Mouse (Mus musculus): ENCODE results near the gene Rab5if. TPM values are rescaled to one million over a fixed set of nuclear protein-coding genes. Genes with fewer than 3 reads are reported as not detected.

Rab5if gene
- polyA plus RNA-seq, 1 experiment = 191 TPM

DNA sequence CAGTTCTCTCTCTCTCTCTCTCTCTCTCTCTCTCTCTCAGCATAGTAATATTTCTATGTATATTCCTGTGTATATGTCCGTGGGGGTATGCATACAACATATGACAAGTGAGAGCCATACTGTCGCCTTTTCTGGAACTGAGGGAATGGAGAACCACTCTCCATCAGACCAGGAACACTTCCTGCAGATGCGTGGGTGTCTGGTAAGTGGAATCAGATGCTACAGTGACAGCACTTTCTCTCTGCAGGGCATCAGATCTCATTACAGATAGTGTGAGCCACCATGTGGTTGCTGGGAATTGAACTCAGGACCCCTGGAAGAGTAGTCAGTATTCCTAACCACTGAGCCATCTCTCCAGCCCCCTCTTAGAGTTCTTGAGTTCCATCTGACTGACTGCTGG, 25.6 kb downstream of the Rab5if start:
- no peaks in the 10 kb centered on the region for H3K27me3 ChIP-seq (ENCODE audit: control insufficient read depth, insufficient read depth, insufficient read length)
- H3K4me3 ChIP-seq = no peak overlapping the region
- no peaks in the 10 kb centered on the region for H3K79me2 ChIP-seq (ENCODE audit: control insufficient read depth, insufficient read depth)
- no peak overlapping the region for H3K4me2 ChIP-seq (ENCODE audit: low read depth)
- H3K36me3 ChIP-seq (ENCODE audit: control insufficient read depth, insufficient read depth) = no peaks in the 10 kb centered on the region
- H3ac ChIP-seq (ENCODE audit: control insufficient read depth, insufficient read length) = no peak overlapping the region
- TF ChIP-seq USF1 (IDR thresholded peaks at IDR 0.05; ENCODE audit: low read depth) (no peak), REST (IDR thresholded peaks at IDR 0.05; ENCODE audit: insufficient read depth, insufficient read length) (no peak), POLR2AphosphoS2 (IDR thresholded peaks at IDR 0.05; ENCODE audit: insufficient read length, low read depth) (no peak), MYOG (IDR thresholded peaks at IDR 0.05; ENCODE audit: control insufficient read depth in 1 of 3, insufficient read depth in 1 of 3, insufficient read length in 2 of 3, low read depth in 2 of 3) (no peak), TCF3 (IDR thresholded peaks at IDR 0.05; ENCODE audit: insufficient read length, low read depth) (no peak), MYOD1 (IDR thresholded peaks at IDR 0.05; ENCODE audit: control insufficient read depth in 1 of 3, insufficient read length in 2 of 3, low read depth in 2 of 3) (no peak), TCF12 (IDR thresholded peaks at IDR 0.05; ENCODE audit: insufficient read depth, poor library complexity, severe bottlenecking) (no peak), MAX (IDR thresholded peaks at IDR 0.05; ENCODE audit: low read depth) (no peak), E2F4 (IDR thresholded peaks at IDR 0.05; ENCODE audit: insufficient read depth) (no peak), CEBPB (IDR thresholded peaks at IDR 0.05; ENCODE audit: insufficient read depth, poor library complexity, severe bottlenecking) (no peak), POLR2A (IDR thresholded peaks at IDR 0.05; ENCODE audit: insufficient read length, low read depth) (no peak)

GRCm38 (mm10) chr2:156892240-156892639, 29.3 kb downstream of the Rab5if start:
- Histone ChIP-seq H3K4me2 (ENCODE audit: low read depth) (no peak overlapping the region), H3ac (ENCODE audit: control insufficient read depth, insufficient read length) (no peak overlapping the region), H3K36me3 (ENCODE audit: control insufficient read depth, insufficient read depth) (no peaks in the 10 kb centered on the region), H3K27me3 (ENCODE audit: control insufficient read depth, insufficient read depth, insufficient read length) (peaks cover 3% of the 10 kb centered on the region), H3K79me2 (ENCODE audit: control insufficient read depth, insufficient read depth) (no peaks in the 10 kb centered on the region), H3K4me3 (no peak overlapping the region)
- TF ChIP-seq POLR2AphosphoS2 (IDR thresholded peaks at IDR 0.05; ENCODE audit: insufficient read length, low read depth) (no peak), POLR2A (IDR thresholded peaks at IDR 0.05; ENCODE audit: insufficient read length, low read depth) (no peak), CEBPB (IDR thresholded peaks at IDR 0.05; ENCODE audit: insufficient read depth, poor library complexity, severe bottlenecking) (no peak), TCF3 (IDR thresholded peaks at IDR 0.05; ENCODE audit: insufficient read length, low read depth) (no peak), USF1 (IDR thresholded peaks at IDR 0.05; ENCODE audit: low read depth) (no peak), TCF12 (IDR thresholded peaks at IDR 0.05; ENCODE audit: insufficient read depth, poor library complexity, severe bottlenecking) (no peak)

GRCm38 (mm10) chr2:156892821-156893220, 29.9 kb downstream of the Rab5if start:
- Histone ChIP-seq H3K4me3 (no peak overlapping the region), H3K27me3 (ENCODE audit: control insufficient read depth, insufficient read depth, insufficient read length) (peaks cover 8% of the 10 kb centered on the region), H3K4me2 (ENCODE audit: low read depth) (no peak overlapping the region), H3K79me2 (ENCODE audit: control insufficient read depth, insufficient read depth) (no peaks in the 10 kb centered on the region), H3K36me3 (ENCODE audit: control insufficient read depth, insufficient read depth) (no peaks in the 10 kb centered on the region), H3ac (ENCODE audit: control insufficient read depth, insufficient read length) (no peak overlapping the region)
- TF ChIP-seq USF1 (IDR thresholded peaks at IDR 0.05; ENCODE audit: low read depth) (no peak), POLR2AphosphoS2 (IDR thresholded peaks at IDR 0.05; ENCODE audit: insufficient read length, low read depth) (no peak), MYOG (IDR thresholded peaks at IDR 0.05; ENCODE audit: control insufficient read depth in 1 of 3, insufficient read depth in 1 of 3, insufficient read length in 2 of 3, low read depth in 2 of 3) (no peak), TCF3 (IDR thresholded peaks at IDR 0.05; ENCODE audit: insufficient read length, low read depth) (no peak), POLR2A (IDR thresholded peaks at IDR 0.05; ENCODE audit: insufficient read length, low read depth) (no peak), MYOD1 (IDR thresholded peaks at IDR 0.05; ENCODE audit: control insufficient read depth in 1 of 3, insufficient read length in 2 of 3, low read depth in 2 of 3) (no peak), REST (IDR thresholded peaks at IDR 0.05; ENCODE audit: insufficient read depth, insufficient read length) (no peak), TCF12 (IDR thresholded peaks at IDR 0.05; ENCODE audit: insufficient read depth, poor library complexity, severe bottlenecking) (no peak)

DNA sequence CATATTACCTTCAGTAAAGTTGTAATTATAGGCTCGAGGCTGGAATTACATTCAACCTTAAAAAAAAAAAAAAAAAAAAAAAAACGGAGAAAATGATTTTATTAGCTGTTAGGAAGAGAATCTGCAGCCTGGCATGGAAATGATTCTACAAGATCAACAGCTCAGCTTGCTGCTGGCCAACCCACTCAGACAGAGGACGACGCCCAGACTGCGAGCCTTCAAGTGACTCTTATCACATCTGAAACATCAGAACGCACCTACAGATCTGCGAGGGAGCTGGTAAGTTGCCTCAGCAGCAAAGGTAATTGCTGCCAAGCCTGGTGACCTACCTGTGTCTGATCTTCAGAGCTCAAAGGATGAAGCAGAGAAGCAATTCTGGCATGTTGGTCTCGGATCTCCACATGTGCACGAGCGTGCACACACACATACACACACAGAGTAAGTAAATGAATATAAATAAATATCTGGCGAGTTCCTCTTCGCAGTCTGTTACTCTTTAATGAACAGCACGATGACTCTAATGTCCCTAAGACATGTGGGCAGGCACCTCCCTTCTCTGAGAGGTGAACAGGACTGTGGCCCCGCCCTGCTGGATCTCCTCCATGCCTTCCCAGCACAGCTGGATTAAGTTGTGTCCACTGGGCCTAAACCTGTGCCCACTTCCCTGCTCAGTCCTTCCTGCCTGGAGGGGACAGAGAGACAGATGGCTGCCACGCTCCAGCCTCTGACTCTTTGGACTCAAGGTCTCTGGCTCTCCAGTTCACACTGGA, 31.8 kb downstream of the Rab5if start:
- H3ac ChIP-seq (ENCODE audit: control insufficient read depth, insufficient read length) = no peak overlapping the region
- H3K4me3 ChIP-seq = no peak overlapping the region
- H3K36me3 ChIP-seq (ENCODE audit: control insufficient read depth, insufficient read depth) = no peaks in the 10 kb centered on the region
- no peaks in the 10 kb centered on the region for H3K79me2 ChIP-seq (ENCODE audit: control insufficient read depth, insufficient read depth)
- no peak overlapping the region for H3K4me2 ChIP-seq (ENCODE audit: low read depth)
- peaks cover 8% of the 10 kb centered on the region for H3K27me3 ChIP-seq (ENCODE audit: control insufficient read depth, insufficient read depth, insufficient read length)
- no peak for TF ChIP-seq TCF12 (IDR thresholded peaks at IDR 0.05; ENCODE audit: insufficient read depth, poor library complexity, severe bottlenecking)
- no peak for TF ChIP-seq REST (IDR thresholded peaks at IDR 0.05; ENCODE audit: insufficient read depth, insufficient read length)
- no peak for TF ChIP-seq MAX (IDR thresholded peaks at IDR 0.05; ENCODE audit: low read depth)
- TF ChIP-seq MYOG (IDR thresholded peaks at IDR 0.05; ENCODE audit: control insufficient read depth in 1 of 3, insufficient read depth in 1 of 3, insufficient read length in 2 of 3, low read depth in 2 of 3) = no peak
- TF ChIP-seq POLR2A (IDR thresholded peaks at IDR 0.05; ENCODE audit: insufficient read length, low read depth) = no peak
- no peak for TF ChIP-seq E2F4 (IDR thresholded peaks at IDR 0.05; ENCODE audit: insufficient read depth)
- TF ChIP-seq MYOD1 (IDR thresholded peaks at IDR 0.05; ENCODE audit: control insufficient read depth in 1 of 3, insufficient read length in 2 of 3, low read depth in 2 of 3) = no peak
- TF ChIP-seq USF1 (IDR thresholded peaks at IDR 0.05; ENCODE audit: low read depth) = no peak
- TF ChIP-seq CEBPB (IDR thresholded peaks at IDR 0.05; ENCODE audit: insufficient read depth, poor library complexity, severe bottlenecking) = no peak
- TF ChIP-seq POLR2AphosphoS2 (IDR thresholded peaks at IDR 0.05; ENCODE audit: insufficient read length, low read depth) = no peak
- no peak for TF ChIP-seq TCF3 (IDR thresholded peaks at IDR 0.05; ENCODE audit: insufficient read length, low read depth)
- no peak for TF ChIP-seq SRF (IDR thresholded peaks at IDR 0.05; ENCODE audit: control insufficient read depth, insufficient read length, low read depth)

Measured in myocyte (in vitro differentiated cells).